Mouse (Mus musculus): ENCODE data around the gene Cplx2.

- TF ChIP-seq CTCF (IDR thresholded peaks at IDR 0.05; ENCODE audit: borderline replicate concordance, insufficient read depth, low read length) (no peak), POLR2A (IDR thresholded peaks at IDR 0.05; ENCODE audit: low read depth, low read length) (no peak)
Measured at GRCm38 (mm10) chr13:54348011-54348410, 23.1 kb upstream of the Cplx2 start.

Measured in embryonic fibroblast, embryonic 13.5 days (primary cell).